Mouse (Mus musculus) thymus, postnatal 4 days (tissue): ENCODE measurements at regions not wholly inside any gene's neighbourhood (a gene's known extent, or its start where the extent isn't known, plus 50 kb on each side); places are given as distances from the start of the nearest gene placed in this dataset.
"Not testable (repeated sequence)": the region's sequence is repeated elsewhere in the genome, so short reads cannot be mapped to it uniquely, and the experiment has no call there.

Experiments
- DNase-seq: peaks from one replicate; pipeline ENCODE4 v3.0.0; 2021

DNA sequence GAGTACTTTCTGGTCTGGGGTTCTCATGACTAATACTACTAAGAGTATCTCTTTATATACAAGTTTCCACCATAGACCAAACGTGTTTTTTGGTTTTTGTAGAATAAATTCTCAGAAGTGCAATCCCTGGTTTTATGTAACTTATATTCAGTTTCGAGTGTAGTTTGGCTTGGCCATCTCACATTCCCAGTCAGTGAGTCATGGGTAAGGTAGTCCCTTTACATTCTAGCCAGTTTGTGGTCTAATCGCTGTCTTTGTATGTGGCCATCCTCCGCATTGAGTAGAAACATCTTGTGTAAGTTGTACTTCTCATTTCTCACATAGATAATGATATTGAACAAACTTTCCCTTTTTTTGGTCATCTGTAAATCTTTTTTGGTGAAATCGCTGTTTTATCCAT, 88.3 kb downstream of the Anxa5 start:
- DNase-seq = no peak

- no peak for DNase-seq
Measured at GRCm38 (mm10) chr3:36383438-36383945, 92.2 kb downstream of the Anxa5 start.

DNA sequence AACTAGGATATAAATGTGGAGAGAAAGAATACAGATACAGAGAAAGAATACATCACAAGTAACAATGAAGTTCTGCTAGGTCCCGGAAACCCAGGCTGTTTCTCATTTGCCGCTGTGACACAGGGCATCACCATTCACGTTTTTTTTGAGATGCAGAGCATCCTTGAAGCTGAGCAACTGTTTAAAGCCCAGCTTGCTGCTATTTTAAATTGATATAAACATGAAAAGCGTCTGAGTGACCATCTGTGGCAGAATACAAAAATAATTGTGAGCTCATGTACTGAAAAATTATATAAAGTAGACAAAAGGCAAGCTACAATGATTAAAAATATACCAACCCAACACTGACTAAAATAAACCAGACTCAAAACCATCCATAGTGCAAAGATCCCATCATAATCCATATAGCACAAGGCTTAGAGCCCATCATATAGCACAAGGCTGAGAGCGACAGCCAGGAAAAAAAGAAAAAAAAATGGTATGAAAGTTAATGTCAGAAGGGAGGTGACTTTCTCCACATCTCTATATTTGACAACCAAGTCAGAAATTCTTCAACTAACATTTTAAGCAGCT, 94.0 kb downstream of the Anxa5 start:
- DNase-seq = no peak

- no peak for DNase-seq
Measured at GRCm38 (mm10) chr3:36375722-36376121, 100.0 kb downstream of the Anxa5 start.

GRCm38 (mm10) chr3:36374939-36375338, 100.8 kb downstream of the Anxa5 start:
- no peak for DNase-seq

DNA sequence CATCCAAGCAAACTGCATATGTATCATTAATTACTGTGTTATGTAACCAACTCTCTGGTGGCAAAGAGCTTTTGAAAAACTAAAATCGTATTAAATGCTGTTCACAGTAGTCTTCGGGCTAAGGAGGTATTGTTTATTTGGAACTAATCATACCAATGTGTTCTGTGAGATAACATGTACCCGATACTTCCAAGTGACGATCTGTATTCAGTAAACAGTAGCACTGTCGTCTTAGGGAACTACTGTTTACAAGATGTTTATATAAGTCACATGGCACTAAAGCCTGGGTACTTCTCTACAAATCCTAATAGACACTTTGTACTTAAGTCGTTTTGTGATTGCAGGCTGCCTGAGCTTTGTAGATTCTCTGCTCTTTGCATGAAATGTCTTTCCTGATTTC, 114.8 kb downstream of the Anxa5 start:
- DNase-seq = no peak

DNA sequence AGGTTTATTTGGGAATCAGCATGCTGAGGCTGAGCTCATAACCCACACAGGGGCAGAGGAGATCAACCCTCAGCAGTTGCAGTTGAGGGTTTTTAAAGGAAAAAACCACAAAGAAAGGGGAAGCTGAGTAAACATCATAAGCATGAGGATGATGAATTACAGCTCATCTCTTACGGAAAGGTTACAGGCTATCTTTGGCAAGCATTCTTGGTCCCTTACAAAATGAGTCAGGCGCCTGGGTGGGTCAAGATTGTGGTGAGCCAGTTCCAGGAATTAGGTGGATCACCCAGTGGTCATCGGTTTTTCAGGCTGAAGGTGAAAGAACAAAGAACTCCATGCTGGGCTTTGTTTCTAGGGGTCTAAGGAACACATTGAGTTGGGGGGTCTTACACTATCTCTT, 121.5 kb downstream of the Anxa5 start:
- not testable (repeated sequence) for DNase-seq

DNA sequence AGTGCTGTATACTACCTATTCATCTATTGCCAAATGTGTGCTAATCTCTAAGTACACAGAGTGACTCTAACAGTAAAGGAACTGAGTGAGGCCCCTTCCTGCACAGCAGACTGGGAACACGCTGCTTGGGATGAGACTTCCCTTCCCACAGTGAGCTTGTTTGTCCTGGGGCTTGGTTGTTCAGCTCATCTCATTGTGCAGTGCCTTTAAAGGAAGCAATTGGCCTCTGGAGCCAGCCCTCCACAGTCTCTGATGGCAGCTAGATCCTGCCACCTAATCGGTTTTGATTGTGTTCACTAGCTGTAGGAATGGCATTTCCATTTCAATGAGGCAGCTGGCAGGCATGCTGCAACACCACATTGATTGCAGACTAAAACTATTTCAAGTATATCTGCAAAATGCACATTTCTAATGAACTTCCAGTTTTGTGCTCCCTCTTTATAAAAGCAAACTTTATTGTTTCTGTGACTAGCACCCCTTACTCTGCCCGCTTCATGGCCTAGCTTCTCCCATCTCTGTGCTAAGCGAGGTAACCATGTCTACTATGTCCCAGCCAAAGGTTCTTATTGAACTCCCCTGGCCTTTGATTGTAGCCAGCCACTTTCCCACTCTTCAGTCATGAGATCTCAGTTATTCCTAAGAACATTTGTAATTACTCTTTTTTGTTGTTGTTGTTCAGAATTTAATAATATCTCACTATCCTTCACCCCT, 123.5 kb downstream of the Anxa5 start:
- DNase-seq = no peak

- no peak for DNase-seq
Measured at GRCm38 (mm10) chr3:36349073-36349472, 126.6 kb downstream of the Anxa5 start.

GRCm38 (mm10) chr3:36340889-36341533, 118.9 kb upstream of the Qrfpr start:
- DNase-seq = no peak

DNA sequence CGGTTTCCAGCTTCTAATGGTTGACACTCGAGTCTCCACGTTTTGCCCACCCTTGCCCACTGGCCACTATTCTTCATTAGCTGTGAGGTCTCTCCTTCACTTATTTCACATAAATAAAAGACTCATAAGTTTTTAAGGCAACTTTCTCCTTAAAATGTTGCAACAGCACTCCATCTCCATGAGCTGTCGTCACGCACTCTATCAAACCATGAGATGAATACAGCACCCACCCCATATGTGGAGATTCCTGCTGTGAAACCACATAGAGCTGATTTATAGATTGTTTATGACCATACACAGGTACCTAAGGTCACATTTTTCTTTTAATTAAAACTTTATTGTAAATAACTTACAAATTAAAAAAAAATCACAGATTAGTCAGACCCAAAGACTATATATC, 117.5 kb upstream of the Qrfpr start:
- DNase-seq = no peak

- no peak for DNase-seq
Measured at GRCm38 (mm10) chr3:36334279-36334678, 112.2 kb upstream of the Qrfpr start.

DNA sequence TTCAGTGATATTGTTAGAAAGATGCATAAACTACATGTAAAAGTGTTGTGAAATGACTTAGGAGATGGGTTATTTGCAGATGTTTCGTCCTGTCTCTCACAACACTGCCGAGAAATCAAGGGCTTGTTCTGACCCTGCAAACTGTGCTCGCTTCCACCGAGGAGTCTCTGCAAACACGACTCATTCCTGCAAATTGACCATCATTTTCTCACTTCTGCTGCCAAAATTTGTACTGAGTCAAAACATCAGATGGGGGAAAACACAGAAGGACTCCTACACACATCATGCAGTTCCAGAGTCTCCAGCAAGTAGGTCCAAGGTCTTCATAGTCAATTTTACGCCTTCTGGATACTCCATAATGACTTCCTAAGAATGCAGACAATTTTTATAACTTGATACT, 109.9 kb upstream of the Qrfpr start:
- no peak for DNase-seq

DNA sequence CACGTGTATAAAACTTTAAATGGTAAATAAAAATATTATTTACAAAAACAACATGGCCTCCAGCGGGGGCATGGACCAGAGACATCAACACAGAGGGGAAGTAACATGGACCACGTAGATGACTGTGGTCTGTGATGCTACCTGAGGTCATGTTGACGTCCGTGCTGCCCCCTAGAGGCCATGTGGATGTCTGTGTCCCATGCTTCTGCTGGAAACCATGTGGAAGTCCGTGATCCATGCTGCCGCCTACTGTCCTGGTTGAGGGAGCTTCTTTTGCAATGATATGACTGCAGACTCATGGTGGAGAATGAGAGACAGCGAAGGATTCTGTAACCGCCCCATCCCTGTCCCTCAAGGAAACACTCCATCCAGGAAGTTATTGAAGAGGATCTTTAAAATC, 108.5 kb upstream of the Qrfpr start:
- DNase-seq = peak; percentile 56

DNA sequence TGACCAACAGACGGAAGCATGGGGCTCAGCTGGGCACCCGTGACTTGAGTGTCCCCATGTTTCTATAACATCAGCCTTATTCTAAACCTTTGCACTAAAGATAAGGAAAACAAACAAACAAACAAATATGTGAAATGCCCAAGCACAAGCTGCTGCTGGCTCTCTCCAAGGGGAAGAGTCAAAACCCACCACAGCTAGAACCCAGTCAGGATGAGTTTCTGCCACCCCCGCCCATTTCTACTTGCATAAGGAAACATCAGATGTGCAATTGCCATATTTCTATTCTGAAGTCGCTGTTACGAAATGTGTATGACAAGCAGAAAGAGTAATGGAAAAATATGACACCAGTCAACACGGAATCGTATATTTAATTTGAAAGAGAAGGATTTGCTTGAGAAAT, 107.5 kb upstream of the Qrfpr start:
- no peak for DNase-seq

DNA sequence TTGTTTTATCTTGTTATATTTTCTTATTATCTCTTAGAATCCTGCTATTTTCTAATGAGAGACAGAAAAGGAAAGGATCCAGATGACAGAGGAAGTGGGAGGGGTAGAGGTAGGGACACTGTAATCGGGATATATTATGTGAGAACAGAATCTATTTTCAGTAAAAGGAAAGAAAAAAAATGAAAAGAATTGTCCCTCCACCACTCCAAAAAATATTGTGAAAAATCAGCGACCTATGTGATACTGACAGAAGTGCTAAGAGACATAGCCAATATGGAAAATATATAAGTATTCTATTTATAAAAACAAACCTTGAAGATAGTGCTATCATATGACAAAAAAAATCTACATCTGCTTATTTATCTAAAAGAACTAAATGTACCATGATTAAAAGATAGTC, 106.8 kb upstream of the Qrfpr start:
- DNase-seq = no peak

DNA sequence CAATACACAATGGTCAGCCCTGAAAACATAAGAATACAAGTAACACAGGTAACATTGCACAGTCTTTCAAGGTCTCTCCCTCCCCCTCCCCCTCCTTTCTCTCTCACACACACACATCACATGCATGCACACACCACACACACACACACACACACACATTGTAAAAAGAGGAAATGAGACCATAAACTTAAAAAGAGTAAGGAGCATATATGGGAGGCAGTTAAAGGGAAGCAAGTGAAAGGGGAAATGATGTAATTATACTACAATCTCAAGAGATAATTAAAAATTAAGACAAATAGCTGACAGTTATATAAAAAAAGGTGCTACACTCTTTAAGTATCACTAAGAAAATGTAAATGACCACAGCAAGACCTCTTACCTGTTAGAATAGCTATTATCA, 96.5 kb upstream of the Qrfpr start:
- no peak for DNase-seq

GRCm38 (mm10) chr3:36311337-36311736, 89.2 kb upstream of the Qrfpr start:
- no peak for DNase-seq

- no peak for DNase-seq
Measured at GRCm38 (mm10) chr3:36310642-36311267, 88.6 kb upstream of the Qrfpr start.

- DNase-seq = no peak
Measured at GRCm38 (mm10) chr3:36296792-36297191, 74.7 kb upstream of the Qrfpr start.

DNA sequence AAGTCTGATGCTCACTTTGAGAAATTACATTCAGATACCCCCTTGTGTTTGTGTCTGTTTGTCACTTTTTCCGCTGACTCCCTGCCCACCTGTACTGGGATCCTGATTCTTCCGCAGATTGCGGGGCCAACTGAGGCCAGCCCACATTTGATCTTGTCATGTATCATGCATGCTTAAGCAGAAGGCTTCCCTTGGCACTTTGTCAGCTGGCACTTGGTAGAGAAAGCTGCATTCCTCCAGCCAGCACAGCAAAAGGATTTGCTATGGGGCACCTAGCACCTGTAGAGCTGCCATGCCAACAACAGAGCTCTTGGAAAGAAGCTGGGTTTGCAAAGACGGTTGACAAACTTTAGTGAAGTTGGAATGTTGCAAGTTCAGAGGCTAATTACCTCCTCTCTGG, 69.9 kb upstream of the Qrfpr start:
- DNase-seq = no peak

DNA sequence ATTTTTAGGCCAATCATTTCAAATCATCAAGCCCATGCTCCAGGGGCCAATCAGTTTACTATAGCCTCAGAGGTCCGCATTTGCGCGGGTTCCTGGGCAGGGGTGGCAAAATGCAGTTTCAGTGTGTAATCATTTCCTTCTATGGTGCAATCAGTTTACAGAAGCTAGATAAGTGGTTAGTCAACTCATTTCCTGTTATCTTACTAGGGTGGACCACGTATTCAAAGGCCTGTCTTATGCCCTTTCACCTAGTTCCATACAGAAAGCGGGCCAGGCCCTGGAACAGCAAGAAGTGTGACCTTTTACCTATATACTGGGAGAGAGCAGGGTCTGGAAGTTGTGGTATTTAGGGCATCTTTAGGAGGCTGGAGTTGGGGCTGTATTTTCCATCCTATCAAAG, 62.0 kb upstream of the Qrfpr start:
- no peak for DNase-seq

DNA sequence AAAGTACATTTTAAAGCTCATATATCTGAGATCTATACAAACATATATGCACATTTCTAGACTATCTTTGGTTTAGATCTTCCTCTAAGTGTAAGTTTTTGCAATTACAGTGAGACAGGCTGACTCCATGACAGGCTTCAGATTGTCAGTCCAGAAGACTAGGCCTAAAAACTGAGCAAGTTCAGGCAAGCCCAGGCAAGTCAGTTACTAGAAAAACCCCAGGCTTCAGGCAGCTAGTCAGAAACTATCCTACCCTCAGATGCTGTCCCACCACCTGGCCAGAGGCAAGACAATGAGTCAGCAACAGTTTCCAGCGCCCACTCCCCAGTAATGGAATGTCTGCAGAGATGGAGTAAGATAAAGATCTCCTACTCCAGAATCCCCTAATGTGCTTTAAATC, 53.4 kb upstream of the Qrfpr start:
- no peak for DNase-seq
